Mouse (Mus musculus) thymus, postnatal 36 days (tissue): ENCODE measurements around the gene AI597479.
A peak's percentile ranks its signal among the peaks of the same experiment; 100 is the strongest.

ENCODE experiments used
- DNase-seq, 2 experiments: peaks; one replicate each; pipeline ENCODE4 v3.0.0; 2022; ENCODE audit warnings: mixed read lengths in 2 of 2

AI597479 gene

GRCm38 (mm10) chr1:43098031-43098984 lies at the start of gene AI597479, which contains the start of gene Tgfbrap1:
Gene AI597479 (plus strand): TSS chr1:43098710.
Gene Tgfbrap1 (minus strand): TSS chr1:43098637.
- DNase-seq, result peak; percentile 91 to 92

- no peak for DNase-seq
Measured at GRCm38 (mm10) chr1:43051903-43052302, 46.6 kb upstream of the AI597479 start.

- peak; percentile 34 to 48 for DNase-seq
Measured at GRCm38 (mm10) chr1:43065615-43066310, 32.7 kb upstream of the AI597479 start.

DNA sequence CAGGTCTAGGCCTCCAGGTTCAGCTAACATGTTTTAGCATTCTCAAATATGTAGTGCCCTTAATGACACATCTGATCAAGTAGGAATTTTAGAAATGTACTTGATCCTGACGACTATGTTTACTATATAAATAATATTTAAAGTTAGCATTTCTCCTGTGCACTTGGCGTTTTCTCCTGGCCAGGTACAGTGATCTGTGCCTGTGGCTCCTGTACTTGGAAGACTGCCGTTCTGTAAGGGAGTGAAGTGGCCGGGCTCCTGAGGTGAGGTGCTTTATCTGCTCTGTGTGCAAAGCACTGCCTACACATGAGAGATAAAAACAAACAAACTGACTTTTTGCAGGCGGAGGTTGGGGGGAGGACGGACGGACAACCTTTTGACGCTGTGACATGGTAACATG lies 31.9 kb upstream of the AI597479 start:
- no peak for DNase-seq

- DNase-seq, result no peak
Measured at GRCm38 (mm10) chr1:43067551-43067950, 31.0 kb upstream of the AI597479 start.

GRCm38 (mm10) chr1:43070726-43071125 lies 27.8 kb upstream of the AI597479 start:
- DNase-seq, result no peak

GRCm38 (mm10) chr1:43072028-43072427 lies 26.5 kb upstream of the AI597479 start:
- no peak for DNase-seq

GRCm38 (mm10) chr1:43072561-43072960 lies 25.9 kb upstream of the AI597479 start:
- no peak for DNase-seq

GRCm38 (mm10) chr1:43074791-43075190 lies 23.7 kb upstream of the AI597479 start:
- no peak for DNase-seq

GRCm38 (mm10) chr1:43078124-43078523 lies 20.4 kb upstream of the AI597479 start:
- no peak for DNase-seq

- no peak for DNase-seq
Measured at GRCm38 (mm10) chr1:43082946-43083345, 15.6 kb upstream of the AI597479 start.

DNA sequence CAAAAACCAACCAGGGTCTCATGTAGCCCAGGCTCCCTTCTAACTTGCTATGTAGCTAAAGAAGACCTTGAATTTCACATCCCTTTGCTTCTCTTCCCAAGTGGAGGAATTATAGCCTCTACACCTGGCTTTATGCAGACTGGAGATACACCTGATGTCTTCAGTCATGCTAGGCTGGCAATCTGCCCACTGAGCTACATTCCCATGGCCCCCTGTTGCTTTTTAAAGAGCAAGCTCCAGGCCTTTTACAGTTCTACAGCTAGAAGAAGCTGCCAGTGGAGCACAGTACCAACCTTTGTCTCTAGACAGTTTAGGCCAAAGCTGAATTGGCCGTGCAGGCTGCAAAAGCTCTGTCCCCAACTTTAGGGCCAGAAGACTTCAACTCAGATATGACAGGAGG lies 8.1 kb upstream of the AI597479 start:
- DNase-seq, result no peak

GRCm38 (mm10) chr1:43091306-43092055 lies 7.0 kb upstream of the AI597479 start:
- DNase-seq, result no peak

DNA sequence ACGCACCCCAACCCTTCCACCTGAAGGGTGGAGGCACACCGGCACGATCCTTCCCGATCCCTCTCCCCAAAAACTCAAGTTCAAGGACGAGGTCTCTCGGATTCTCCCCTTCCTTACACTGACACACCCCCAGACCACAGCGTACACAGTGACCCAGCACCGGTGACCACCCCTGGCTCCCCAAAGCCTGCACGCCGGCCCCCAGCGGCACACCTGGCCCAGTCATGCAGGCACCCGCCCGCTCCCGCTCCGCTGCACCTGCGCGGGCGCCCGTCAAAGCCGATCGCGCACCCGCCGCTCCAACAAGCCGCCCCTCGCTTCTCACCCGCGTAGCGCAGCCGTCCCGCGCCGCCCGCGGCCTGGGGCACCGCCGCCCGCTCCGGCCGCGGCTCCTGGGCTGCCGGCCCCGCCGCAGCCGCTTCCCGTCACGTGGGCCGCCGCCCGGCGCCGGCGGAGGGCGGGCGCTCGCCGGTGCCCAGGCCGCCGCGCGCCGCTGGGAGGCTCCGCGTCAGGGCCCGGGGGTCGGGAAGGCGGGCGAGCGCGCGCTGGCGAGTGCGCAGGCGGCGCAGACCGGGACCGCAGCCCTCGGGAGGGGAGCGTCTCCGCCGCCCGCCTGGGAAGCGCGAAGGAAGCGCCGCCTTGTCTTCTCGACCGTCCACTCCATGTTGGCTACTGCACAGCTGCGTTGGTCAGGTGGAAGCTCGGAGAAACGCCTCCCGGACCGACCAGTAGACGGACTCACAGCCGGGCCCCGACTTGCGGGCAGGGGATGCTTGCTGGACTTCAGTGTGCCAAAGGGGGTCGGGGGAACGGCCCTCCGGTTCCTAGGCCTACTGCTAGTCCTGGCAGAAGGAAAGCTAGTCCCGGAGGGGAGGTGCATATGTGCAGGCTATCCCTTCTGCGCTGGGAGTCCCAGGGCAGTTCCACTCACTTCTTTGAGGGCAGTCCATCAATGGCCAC lies 6.2 kb upstream of the AI597479 start:
- DNase-seq, result peak; percentile 59 to 72

DNA sequence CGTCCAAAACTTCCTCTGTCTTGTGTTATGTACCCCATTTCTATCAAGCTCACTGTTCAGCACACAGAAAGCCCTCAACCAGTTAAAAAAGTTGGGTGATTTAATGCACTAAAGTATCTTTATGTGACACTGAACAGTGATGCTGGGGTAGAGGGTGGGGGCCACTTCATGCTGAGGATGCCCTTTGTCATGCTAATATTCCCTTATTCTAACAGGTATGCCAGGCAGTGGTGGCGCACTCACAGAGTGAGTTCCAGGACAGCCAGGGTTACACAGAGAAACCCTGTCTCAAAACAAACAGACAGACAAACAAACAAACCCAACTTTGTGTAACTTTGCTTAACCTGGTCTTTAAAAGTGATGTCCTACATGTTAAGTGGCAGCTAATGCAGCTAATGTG lies 4.3 kb upstream of the AI597479 start:
- no peak for DNase-seq

DNA sequence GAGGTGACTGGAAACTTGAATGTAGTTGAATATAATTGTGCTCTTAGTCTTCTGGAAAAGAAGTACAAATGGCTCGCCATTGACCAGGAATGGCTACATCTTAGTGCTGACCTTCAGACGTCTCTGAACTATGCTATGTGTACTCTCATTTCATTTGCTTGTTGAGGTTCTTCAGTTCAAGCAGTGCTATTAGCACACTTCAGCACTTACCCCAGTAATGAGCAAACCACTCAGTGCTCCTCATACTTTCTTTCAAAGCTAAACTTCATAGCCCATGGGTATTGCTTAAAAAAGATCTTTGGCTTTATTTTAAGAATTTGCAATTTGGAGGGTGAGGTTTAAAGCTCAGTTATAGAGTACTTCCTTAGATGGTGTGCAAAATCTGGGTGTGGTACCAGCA lies 10.2 kb downstream of the AI597479 start:
- DNase-seq, result no peak

- DNase-seq, result peak; percentile 59
Measured at GRCm38 (mm10) chr1:43110556-43110955, 12.0 kb downstream of the AI597479 start.

DNA sequence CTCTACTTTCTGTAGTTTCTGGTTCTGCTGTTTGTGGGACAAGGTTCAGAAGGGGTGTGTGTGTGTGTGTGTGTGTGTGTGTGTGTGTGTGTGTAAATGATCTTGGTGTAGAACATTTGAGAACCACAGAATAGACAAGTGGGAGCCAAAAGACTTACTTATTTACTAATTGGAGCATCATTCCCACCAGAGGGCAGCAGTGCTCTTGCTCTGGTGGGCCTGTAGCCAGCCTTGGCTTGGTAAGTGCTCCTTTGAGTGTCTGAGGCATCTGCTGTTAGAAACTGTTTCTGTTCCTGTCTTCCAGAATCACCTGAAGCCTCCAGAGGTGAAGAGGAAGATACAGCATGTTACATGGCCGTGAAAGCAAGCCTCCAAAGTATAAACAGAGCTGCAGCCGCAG lies 14.4 kb downstream of the AI597479 start:
- peak; percentile 28 to 33 for DNase-seq

- DNase-seq, result no peak
Measured at GRCm38 (mm10) chr1:43117435-43117834, 18.9 kb downstream of the AI597479 start.

- no peak for DNase-seq
Measured at GRCm38 (mm10) chr1:43120950-43121349, 22.4 kb downstream of the AI597479 start.

DNA sequence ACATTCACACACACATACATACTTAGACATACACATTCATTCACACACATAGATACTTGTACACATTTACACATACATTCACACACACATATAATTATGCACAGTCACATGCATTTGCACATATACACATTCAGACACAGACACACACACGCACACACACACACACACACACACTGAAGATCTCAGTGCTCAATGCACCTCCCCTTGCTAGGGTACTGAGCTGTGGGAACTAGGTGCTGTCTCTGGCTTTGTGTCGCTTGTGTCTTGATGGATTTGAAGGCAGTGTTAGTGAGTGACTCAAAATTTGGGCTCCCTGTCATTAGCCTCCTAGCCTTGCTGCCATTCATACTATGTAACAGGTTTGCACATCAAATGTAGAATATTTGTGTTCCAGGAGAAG lies 24.1 kb downstream of the AI597479 start:
- DNase-seq, result no peak

GRCm38 (mm10) chr1:43124726-43125125 lies 26.2 kb downstream of the AI597479 start:
- DNase-seq, result no peak
